Mouse (Mus musculus): ENCODE results near the gene Fbxl14. TPM values are rescaled to one million over a fixed set of nuclear protein-coding genes. Genes with fewer than 3 reads are reported as not detected.

Fbxl14 gene
- total RNA-seq, 1 experiment: 44.1 TPM

- Histone ChIP-seq H3K4me1 (ENCODE audit: control insufficient read depth in 2 of 2, insufficient read depth in 2 of 2, low read length in 2 of 2, poor library complexity in 1 of 2) (peaks cover 0 to 4% of the 10 kb centered on the region in 2 experiments; a peak in 2 of 4 replicates), H3K4me3 (ENCODE audit: insufficient read depth in 1 of 2, low read depth in 1 of 2, low read length in 2 of 2, poor library complexity in 1 of 2, severe bottlenecking in 1 of 2) (no peak overlapping the region)
- TF ChIP-seq ZC3H11A (IDR thresholded peaks at IDR 0.05; ENCODE audit: borderline replicate concordance, low read depth, low read length) (no peak), HCFC1 (IDR thresholded peaks at IDR 0.05; ENCODE audit: borderline replicate concordance, insufficient read depth, low read length) (no peak), CHD2 (IDR thresholded peaks at IDR 0.05; ENCODE audit: low read depth, low read length) (no peak), ZNF384 (IDR thresholded peaks at IDR 0.05; ENCODE audit: low read depth, low read length) (no peak), MAFK (IDR thresholded peaks at IDR 0.05; ENCODE audit: insufficient read depth, low read depth, low read length) (no peak)
These were observed 8.2 kb downstream of the Fbxl14 start for GRCm38 (mm10) chr6:119487619-119488018.

GRCm38 (mm10) chr6:119489765-119490164 lies 10.3 kb downstream of the Fbxl14 start:
- Histone ChIP-seq H3K9ac (ENCODE audit: insufficient read depth, low read depth, low read length, poor library complexity, severe bottlenecking) (no peak overlapping the region), H3K27ac (ENCODE audit: insufficient read depth, low read depth, low read length, poor library complexity, severe bottlenecking) (no peak overlapping the region), H3K36me3 (ENCODE audit: control insufficient read depth, insufficient read depth, low read length, poor library complexity, severe bottlenecking) (peaks cover under 1% of the 10 kb centered on the region; the same call in 1 of the 2 replicates), H3K4me1 (ENCODE audit: control insufficient read depth in 2 of 2, insufficient read depth in 2 of 2, low read length in 2 of 2, poor library complexity in 1 of 2) (peaks cover 0 to 2% of the 10 kb centered on the region in 2 experiments; a peak in 1 of 4 replicates), H3K4me3 (ENCODE audit: insufficient read depth in 1 of 2, low read depth in 1 of 2, low read length in 2 of 2, poor library complexity in 1 of 2, severe bottlenecking in 1 of 2) (no peak overlapping the region), H3K9me3 (ENCODE audit: control insufficient read depth, insufficient read depth, low read depth, low read length) (no peaks in the 10 kb centered on the region)
- TF ChIP-seq ZC3H11A (IDR thresholded peaks at IDR 0.05; ENCODE audit: borderline replicate concordance, low read depth, low read length) (peak; percentile 90; the same call in 1 of the 2 replicates), ZNF384 (IDR thresholded peaks at IDR 0.05; ENCODE audit: low read depth, low read length) (no peak)
- in situ Hi-C loops (cut with MboI; ENCODE audit: low sequenced_read_pairs in 2 of 2, unreplicated experiment in 2 of 2): loop anchor here (10.0 to 25.0 kb wide), 3 partner anchors 423 to 705 kb away; partner anchors contain the start of gene Rad52 (in 2 of the 2)
- no peak for DNase-seq (ENCODE audit: low read depth, low spot score)

More at GRCm38 (mm10) chr6:119487619-119488018, 8.2 kb downstream of the Fbxl14 start:
- no peak for DNase-seq (ENCODE audit: low read depth, low spot score)
- no peaks in the 10 kb centered on the region for H3K9me3 ChIP-seq (ENCODE audit: control insufficient read depth, insufficient read depth, low read depth, low read length)
- no peak overlapping the region for H3K9ac ChIP-seq (ENCODE audit: insufficient read depth, low read depth, low read length, poor library complexity, severe bottlenecking)
- H3K36me3 ChIP-seq (ENCODE audit: control insufficient read depth, insufficient read depth, low read length, poor library complexity, severe bottlenecking): peaks cover 2% of the 10 kb centered on the region; the same call in 1 of the 2 replicates
- no peak overlapping the region for H3K27ac ChIP-seq (ENCODE audit: insufficient read depth, low read depth, low read length, poor library complexity, severe bottlenecking)
- in situ Hi-C loops (cut with MboI; ENCODE audit: low sequenced_read_pairs in 2 of 2, unreplicated experiment in 2 of 2): loop anchor here (10.0 to 25.0 kb wide), 3 partner anchors 425 to 707 kb away; partner anchors contain the start of gene Rad52 (in 2 of the 2)

GRCm38 (mm10) chr6:119490549-119490948 lies 11.1 kb downstream of the Fbxl14 start:
- Histone ChIP-seq H3K4me1 (ENCODE audit: control insufficient read depth in 2 of 2, insufficient read depth in 2 of 2, low read length in 2 of 2, poor library complexity in 1 of 2) (peaks cover 0 to 2% of the 10 kb centered on the region in 2 experiments; a peak in 1 of 4 replicates), H3K27ac (ENCODE audit: insufficient read depth, low read depth, low read length, poor library complexity, severe bottlenecking) (no peak overlapping the region), H3K36me3 (ENCODE audit: control insufficient read depth, insufficient read depth, low read length, poor library complexity, severe bottlenecking) (no peaks in the 10 kb centered on the region), H3K4me3 (ENCODE audit: insufficient read depth in 1 of 2, low read depth in 1 of 2, low read length in 2 of 2, poor library complexity in 1 of 2, severe bottlenecking in 1 of 2) (no peak overlapping the region), H3K9me3 (ENCODE audit: control insufficient read depth, insufficient read depth, low read depth, low read length) (no peaks in the 10 kb centered on the region), H3K9ac (ENCODE audit: insufficient read depth, low read depth, low read length, poor library complexity, severe bottlenecking) (no peak overlapping the region)
- in situ Hi-C loops (cut with MboI; ENCODE audit: low sequenced_read_pairs in 2 of 2, unreplicated experiment in 2 of 2): loop anchor here (25.0 kb wide), 2 partner anchors 422 to 697 kb away; partner anchors contain the start of gene Rad52 (in 2 of the 2)
- TF ChIP-seq ZC3H11A (IDR thresholded peaks at IDR 0.05; ENCODE audit: borderline replicate concordance, low read depth, low read length) (no peak), HCFC1 (IDR thresholded peaks at IDR 0.05; ENCODE audit: borderline replicate concordance, insufficient read depth, low read length) (no peak), CHD2 (IDR thresholded peaks at IDR 0.05; ENCODE audit: low read depth, low read length) (no peak), ZNF384 (IDR thresholded peaks at IDR 0.05; ENCODE audit: low read depth, low read length) (no peak), MAFK (IDR thresholded peaks at IDR 0.05; ENCODE audit: insufficient read depth, low read depth, low read length) (no peak)
- no peak for DNase-seq (ENCODE audit: low read depth, low spot score)

GRCm38 (mm10) chr6:119491006-119491405 lies 11.5 kb downstream of the Fbxl14 start:
- no peak overlapping the region for H3K9ac ChIP-seq (ENCODE audit: insufficient read depth, low read depth, low read length, poor library complexity, severe bottlenecking)

More at GRCm38 (mm10) chr6:119491006-119491405, 11.5 kb downstream of the Fbxl14 start:
- no peak for TF ChIP-seq ZC3H11A (IDR thresholded peaks at IDR 0.05; ENCODE audit: borderline replicate concordance, low read depth, low read length)
- TF ChIP-seq ZNF384 (IDR thresholded peaks at IDR 0.05; ENCODE audit: low read depth, low read length): no peak
- TF ChIP-seq MAFK (IDR thresholded peaks at IDR 0.05; ENCODE audit: insufficient read depth, low read depth, low read length): no peak
- TF ChIP-seq HCFC1 (IDR thresholded peaks at IDR 0.05; ENCODE audit: borderline replicate concordance, insufficient read depth, low read length): no peak
- TF ChIP-seq CHD2 (IDR thresholded peaks at IDR 0.05; ENCODE audit: low read depth, low read length): no peak
- no peaks in the 10 kb centered on the region for H3K36me3 ChIP-seq (ENCODE audit: control insufficient read depth, insufficient read depth, low read length, poor library complexity, severe bottlenecking)
- no peaks in the 10 kb centered on the region for H3K9me3 ChIP-seq (ENCODE audit: control insufficient read depth, insufficient read depth, low read depth, low read length)
- peaks cover 0 to 1% of the 10 kb centered on the region in 2 experiments; a peak in 1 of 4 replicates for H3K4me1 ChIP-seq (ENCODE audit: control insufficient read depth in 2 of 2, insufficient read depth in 2 of 2, low read length in 2 of 2, poor library complexity in 1 of 2)
- in situ Hi-C loops (cut with MboI; ENCODE audit: low sequenced_read_pairs in 2 of 2, unreplicated experiment in 2 of 2): loop anchor here (25.0 kb wide), 2 partner anchors 421 to 696 kb away; partner anchors contain the start of gene Rad52 (in 2 of the 2)
- H3K27ac ChIP-seq (ENCODE audit: insufficient read depth, low read depth, low read length, poor library complexity, severe bottlenecking): no peak overlapping the region
- H3K4me3 ChIP-seq (ENCODE audit: insufficient read depth in 1 of 2, low read depth in 1 of 2, low read length in 2 of 2, poor library complexity in 1 of 2, severe bottlenecking in 1 of 2): no peak overlapping the region
- no peak for DNase-seq (ENCODE audit: low read depth, low spot score)
